ENCODE assay signal across 7 mouse cellular contexts in the genomic region with DNA sequence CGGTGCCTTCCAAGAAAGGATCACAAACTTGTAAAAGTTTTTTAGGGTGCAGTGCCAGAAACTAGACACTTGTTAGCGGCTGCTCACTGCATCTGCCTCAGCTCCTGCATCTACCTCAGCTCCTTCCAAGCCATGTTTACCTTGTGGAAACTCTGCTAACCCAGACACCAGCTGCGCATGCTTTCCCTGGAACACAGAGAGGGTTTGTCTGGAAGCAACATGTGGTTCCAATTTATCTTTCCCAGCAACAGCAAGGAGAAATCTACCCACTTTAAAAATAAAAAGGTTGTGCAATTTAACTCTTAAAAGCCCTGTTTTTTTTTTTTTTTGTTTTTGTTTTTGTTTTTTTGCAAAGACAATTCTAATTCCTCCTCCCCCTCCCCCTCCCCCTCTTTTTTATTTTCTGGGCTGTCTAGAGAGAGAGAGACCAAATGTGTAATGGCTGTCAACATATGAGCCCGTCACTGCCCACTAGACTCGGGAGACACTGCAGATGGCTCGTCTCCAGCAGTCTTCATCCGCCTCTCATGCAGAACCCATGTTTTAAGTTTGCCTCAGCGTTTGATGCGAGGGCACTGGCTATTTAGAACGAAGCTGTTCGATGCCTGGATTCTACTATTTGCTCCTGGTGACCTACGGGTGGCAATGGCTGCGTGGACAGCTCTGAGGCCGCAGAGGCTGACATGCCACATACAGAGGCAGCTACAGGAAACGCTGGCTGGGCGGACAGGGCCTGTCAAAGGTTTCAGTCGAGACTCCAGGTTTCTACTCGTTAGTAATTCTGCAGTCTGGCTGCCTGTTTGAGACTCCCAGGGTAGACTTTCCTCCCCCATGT.
DNase-seq lines count a peak whose midpoint lies in the region; ATAC-seq and TF ChIP-seq lines count a peak whose summit lies in the region.

No protein-coding gene starts in this region.

- H3K36me3 ChIP-seq in kidney, embryonic 16.5 days (ENCODE audit: insufficient read depth, low read length) = no peaks in the 10 kb centered on the region; the same call in 1 of the 2 replicates
- peaks cover 12% of the 10 kb centered on the region; the same call in 1 of the 2 replicates for H3K36me3 ChIP-seq in liver, postnatal 0 days (replicated peaks; ENCODE audit: insufficient read depth, low read length)

- H3K27ac ChIP-seq in kidney, embryonic 16.5 days (ENCODE audit: low read length) = peak overlapping the region; percentile 69; the same call in 1 of the 2 replicates
- peak overlapping the region; percentile 70 for H3K27ac ChIP-seq in liver, postnatal 0 days (ENCODE audit: low read depth)

- peaks cover 38% of the 10 kb centered on the region for H3K4me1 ChIP-seq in kidney, embryonic 16.5 days (ENCODE audit: insufficient read depth, low read length)
- H3K4me1 ChIP-seq in liver, postnatal 0 days (ENCODE audit: insufficient read depth) = peaks cover 30% of the 10 kb centered on the region

- no peak for TF ChIP-seq CTCF in liver, postnatal 0 days (IDR thresholded peaks at IDR 0.05; ENCODE audit: low read depth)

- peaks cover 6% of the 10 kb centered on the region for H3K9me3 ChIP-seq in kidney, embryonic 16.5 days (ENCODE audit: low read length)
- no peaks in the 10 kb centered on the region for H3K9me3 ChIP-seq in liver, postnatal 0 days (ENCODE audit: low read length)

- no peaks in the 10 kb centered on the region for H3K27me3 ChIP-seq in kidney, embryonic 16.5 days (ENCODE audit: insufficient read depth, low read length)
- H3K27me3 ChIP-seq in liver, postnatal 0 days (ENCODE audit: insufficient read depth, low read length) = no peaks in the 10 kb centered on the region

- no peak overlapping the region for H3K4me2 ChIP-seq in kidney, embryonic 16.5 days (replicated peaks; ENCODE audit: low read depth, low read length)
- H3K4me2 ChIP-seq in liver, postnatal 0 days (ENCODE audit: low read depth, low read length) = peak overlapping the region; percentile 34; the same call in 1 of the 2 replicates

- peak overlapping the region; percentile 50; the same call in 1 of the 2 replicates for H3K9ac ChIP-seq in kidney, embryonic 16.5 days (replicated peaks; ENCODE audit: low read length)
- H3K9ac ChIP-seq in liver, postnatal 0 days (replicated peaks) = no peak overlapping the region

- 45% methylated on average over 18 of the region's 18 CpGs for WGBS in kidney, embryonic 16.5 days
- 76% methylated on average over 18 of the region's 18 CpGs for WGBS in liver, postnatal 0 days (ENCODE audit: insufficient replicate concordance)

- intact Hi-C loops in left cerebral cortex, postnatal 25 days (cut with DNase I) = no loop called here

- ATAC-seq in kidney, embryonic 16.5 days (ENCODE audit: low FRiP score, low TSS enrichment) = no peak
- ATAC-seq in liver, postnatal 0 days = no peak

- TF ChIP-seq EP300 in liver, postnatal 0 days (IDR thresholded peaks at IDR 0.05; ENCODE audit: low read depth) = no peak

- DNase-seq in kidney, postnatal 10 days = no peak
- peak; percentile 27 for DNase-seq in embryo, embryonic 9.5 days (ENCODE audit: extremely low spot score)
- DNase-seq in forelimb bud, embryonic 11.5 days (ENCODE audit: low read depth, low spot score) = peak; percentile 91
- no peak for DNase-seq in liver, postnatal 0 days
- no peak for DNase-seq in left cerebral cortex, postnatal 25 days (ENCODE audit: low spot score in 2 of 2)
- DNase-seq in thymus, postnatal 4 days = no peak

- no peak overlapping the region for H3K4me3 ChIP-seq in kidney, embryonic 16.5 days (ENCODE audit: low read length)
- H3K4me3 ChIP-seq in liver, postnatal 0 days (ENCODE audit: low read depth, low read length) = no peak overlapping the region

Comparison
In these comparisons a context has a peak if more than half of its experiments do, and no peak if none do; other contexts are left out.
1. DNase-seq: peak in embryo, embryonic 9.5 days (single experiment) and forelimb bud, embryonic 11.5 days (single experiment); none in kidney, postnatal 10 days (single experiment), liver, postnatal 0 days (single experiment), left cerebral cortex, postnatal 25 days (0 of 2) and thymus, postnatal 4 days (single experiment).